Mouse (Mus musculus) spleen, postnatal 10 days (tissue): ENCODE data around the gene Gm5460.

Experiments
- DNase-seq, 2 experiments: peaks; one replicate each; pipeline ENCODE4 v3.0.0; 2021 to 2022; ENCODE audit warnings: low spot score in 2 of 2

The Gm5460 gene

DNA sequence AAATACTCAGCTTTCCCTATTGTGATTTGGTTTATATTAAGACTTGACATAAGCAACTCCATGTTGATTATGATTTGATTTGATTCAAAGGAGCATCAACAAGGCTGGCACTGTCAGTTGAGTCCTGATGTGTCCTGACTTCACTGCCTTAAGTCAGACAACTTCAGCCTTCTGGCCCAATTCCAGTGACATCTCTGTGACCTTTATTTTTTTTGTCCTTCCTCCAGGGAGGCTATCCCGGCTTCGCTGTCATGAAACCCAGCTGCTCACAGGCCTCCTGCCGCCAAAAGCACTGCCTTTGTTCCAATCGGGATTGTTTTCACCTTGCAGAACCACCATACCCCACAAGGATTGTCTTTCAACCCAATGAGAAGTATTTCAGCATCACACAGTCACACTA lies 58.8 kb downstream of the Gm5460 start:
- DNase-seq = no peak

DNA sequence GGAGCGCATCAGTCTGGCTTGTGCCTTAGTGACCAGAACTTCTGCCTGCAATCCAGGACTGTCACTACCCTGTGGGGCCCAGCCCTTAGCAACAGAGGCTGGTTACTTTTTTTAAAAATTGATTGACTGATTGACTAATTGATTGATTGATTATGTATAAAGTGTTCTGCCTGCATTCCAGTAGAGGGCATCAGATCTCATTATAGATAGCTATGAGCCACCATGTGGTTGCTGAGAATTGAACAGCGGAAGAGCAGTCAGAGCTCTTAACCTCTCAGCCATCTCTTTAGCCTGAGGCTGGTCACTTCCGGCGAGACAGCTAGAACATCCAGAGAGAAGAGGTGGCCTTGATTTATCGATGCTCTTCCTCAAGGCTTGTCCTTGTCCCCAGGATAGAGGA lies 60.7 kb downstream of the Gm5460 start:
- no peak for DNase-seq

DNA sequence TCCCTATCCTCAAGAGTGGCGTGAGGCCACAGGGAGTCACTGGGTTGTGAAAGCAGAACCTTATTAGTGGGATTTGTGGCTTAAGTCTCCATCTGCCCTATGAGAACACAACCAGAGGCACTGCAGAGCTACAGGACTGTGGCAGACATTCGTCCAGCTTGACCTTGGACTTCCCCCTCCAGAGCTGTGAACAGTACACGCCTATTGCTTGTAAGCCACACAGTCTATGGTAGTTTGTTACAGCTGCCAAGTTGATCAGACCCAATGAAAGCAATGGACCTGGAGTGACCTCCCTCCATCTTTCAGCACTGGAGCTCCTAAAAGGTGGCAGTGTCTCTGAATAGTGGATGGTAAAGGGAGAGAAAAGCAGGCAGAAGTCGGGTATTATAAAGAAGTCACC lies 61.7 kb downstream of the Gm5460 start:
- DNase-seq = no peak

DNA sequence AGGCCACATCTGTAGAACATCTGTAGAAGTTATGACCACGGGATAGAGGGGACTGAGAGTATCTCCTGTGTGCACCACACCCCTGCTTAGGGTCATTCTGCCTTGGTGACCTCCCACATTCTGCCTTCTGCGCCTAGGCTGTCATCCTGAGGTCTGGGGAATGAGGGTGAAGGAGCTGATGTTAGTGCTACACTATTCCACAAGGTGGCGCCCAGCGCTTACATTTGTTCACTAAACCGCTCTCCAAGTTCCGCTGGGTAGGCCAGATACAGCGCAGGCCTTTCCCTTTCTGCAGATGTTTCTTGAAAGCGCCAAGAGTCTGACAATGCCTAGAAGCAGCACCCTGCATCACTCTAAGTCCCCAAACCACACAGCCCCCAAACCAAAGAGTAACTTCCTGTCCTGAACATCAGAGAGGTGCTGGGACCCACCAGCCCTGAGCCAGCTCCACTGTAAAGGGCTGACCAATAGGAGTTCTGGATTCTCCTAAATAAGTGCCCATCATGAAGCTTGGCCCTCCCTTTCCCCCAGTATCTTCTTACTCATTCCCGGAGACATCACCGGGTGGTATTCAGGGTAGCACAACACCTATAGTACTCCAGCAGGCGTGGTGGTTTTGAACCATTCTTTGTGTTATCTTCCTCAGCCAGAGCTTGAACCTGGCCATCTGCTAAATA lies 63.9 kb downstream of the Gm5460 start:
- peak; percentile 12 to 55 for DNase-seq

DNA sequence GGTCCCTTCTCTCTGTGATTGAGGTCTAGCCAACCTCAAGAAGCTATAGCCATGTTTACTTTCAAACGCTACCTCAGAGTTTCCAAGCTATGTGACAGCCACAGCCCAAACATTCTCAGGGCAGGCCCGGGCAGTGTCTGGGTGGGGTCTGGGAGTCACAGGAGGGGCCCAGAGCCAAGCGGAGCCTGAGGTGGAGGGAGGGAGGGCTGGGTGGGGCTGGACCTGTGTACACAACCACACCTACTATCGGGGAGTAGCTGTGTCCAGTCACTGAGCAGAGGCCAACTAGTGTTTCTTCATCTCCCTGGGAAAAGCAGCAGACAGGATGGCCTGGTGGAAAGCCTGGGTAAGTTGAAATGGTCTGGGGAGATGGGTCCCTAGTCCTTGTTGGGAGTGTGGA lies 69.2 kb downstream of the Gm5460 start, which contains the start of gene Anxa8:
TSS of gene Anxa8 (plus strand) at position 251 of the 400 bp plus-strand sequence.
- DNase-seq = no peak

DNA sequence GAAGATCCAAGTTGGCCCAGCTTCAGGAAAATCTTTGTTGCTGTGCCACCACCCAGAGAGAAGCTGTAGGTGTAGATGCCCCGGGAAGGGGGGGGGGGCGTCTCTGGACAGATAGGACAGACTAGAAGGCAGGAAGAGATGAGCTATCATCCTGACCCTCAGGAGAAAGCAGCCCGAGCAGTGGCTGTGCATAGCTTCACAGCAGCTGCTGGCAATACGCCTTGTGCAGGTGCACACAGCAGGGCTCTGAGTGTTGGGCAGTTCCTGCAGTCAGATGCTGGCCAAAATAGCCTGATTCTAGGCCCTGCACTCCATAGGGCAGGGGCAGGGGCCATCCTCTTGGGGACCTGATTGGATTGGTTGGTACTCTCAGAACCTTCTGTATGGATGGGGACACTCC lies 70.2 kb downstream of the Gm5460 start:
- DNase-seq = no peak

DNA sequence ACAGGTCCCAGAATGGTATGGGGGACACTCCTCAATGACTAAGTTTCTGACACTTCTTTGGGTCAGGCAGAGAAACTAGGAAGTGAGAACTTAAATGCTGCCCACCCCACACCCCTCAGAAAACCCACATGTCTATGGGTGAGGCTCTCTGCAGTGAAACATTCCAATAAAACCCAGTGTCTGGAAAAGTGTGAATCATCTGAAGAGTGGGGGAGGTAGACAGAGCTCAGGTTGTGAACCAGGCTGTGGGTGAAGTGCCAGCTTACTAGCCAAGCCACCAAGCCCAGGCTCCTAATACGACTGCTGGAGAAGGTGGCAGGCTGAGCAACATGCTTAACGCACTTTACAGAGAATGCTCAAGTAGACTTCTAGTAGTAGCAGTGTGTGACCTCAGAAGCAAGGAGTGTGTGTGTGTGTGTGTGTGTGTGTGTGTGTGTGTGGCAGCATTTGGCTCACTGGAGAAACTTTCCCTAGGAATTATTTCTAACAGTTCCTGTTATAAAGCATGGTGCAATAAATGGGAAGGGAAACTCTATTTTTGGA lies 71.4 kb downstream of the Gm5460 start:
- no peak for DNase-seq

DNA sequence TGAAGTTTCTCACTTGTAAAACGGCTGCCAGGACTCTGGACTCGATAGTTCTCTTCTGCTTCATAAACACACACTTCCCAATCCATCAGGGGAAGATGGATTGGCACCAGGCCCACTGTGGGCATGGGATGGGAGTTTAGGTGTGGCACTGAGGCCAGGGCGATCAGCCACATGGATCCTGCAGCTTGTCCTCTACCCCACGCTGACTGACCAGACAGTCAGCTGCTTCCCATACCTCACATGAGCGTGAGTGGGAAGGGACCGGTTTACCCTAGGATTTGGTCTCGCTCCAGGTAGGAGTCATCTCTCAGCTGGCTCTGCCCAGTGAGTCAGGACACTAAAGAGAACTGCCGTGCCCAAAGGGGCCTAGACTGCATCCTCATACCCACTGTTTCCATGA lies 73.2 kb downstream of the Gm5460 start:
- DNase-seq = no peak

DNA sequence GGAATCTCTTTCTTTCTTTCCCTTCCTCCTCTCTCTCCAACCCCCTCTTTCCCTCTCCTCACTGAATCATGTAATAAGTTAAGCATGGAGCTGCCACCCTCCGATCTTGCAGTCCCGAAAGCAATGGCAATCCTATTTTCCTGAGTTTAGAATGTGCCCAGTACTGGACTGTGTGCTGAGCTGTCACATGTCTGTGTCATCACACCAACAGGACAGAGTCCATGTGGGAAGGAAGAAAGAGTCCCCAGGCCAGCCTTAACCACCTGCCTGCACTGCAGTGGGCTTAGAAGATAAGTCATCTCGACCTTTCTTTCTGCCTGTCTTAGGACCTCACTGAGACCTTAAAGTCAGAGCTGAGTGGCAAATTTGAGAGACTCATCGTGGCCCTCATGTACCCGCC lies 74.9 kb downstream of the Gm5460 start:
- DNase-seq = no peak

DNA sequence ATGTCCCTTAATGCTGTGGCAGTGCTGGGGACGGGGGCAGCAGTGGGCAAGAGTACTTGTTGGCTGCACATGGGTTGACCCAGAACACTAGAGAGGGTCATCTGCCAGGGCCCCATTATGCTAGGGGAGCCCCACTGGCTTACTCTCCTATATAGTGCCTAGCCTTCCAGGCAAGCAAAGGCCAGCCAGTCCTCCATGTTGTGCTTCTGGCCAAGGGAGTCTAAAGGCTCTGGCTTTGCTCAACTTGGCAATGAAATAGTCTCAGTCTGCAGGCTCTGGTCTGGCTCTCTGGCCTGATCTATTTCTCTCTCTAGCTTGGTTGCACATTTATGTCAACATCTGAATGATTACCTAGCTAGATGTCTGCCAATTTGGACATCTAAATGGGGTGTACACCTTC lies 76.3 kb downstream of the Gm5460 start:
- DNase-seq = no peak

DNA sequence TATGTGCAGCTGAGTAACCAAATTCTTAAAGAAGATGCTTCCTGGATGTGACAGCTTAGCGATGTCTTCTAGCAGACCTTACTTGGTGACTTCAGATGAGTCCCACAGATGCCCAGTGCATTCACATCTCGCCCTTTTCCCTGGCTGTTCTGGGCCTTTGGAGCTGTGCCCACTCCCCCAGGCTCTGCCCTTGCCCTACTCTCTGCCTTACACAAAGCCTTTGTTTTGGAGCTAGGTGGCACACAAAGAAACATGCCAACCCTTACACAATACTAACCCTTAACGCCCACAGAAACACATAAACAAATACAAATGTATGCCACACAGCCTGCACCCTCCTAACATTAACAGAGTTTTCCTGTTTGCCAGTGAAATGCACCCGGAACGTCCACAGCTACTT lies 79.6 kb downstream of the Gm5460 start:
- DNase-seq = no peak
